ENCODE assay signal across 22 mouse cellular contexts in genomic region chr4:132860880-132861279, GRCm38 (mm10).
"Had no signal": no experiment of that assay in that cellular context is flagged by ENCODE, and none has a peak within 500 bp of the region (broad histone marks: within the 10 kb centered on the region; RNA-seq: fewer than 3 reads in every experiment).

No protein-coding gene starts in this region.

- H3K27me3 ChIP-seq: heart, embryonic 12.5 days; hindbrain, embryonic 13.5 days; hindbrain, embryonic 15.5 days; kidney, embryonic 15.5 days; limb, embryonic 13.5 days; limb, embryonic 15.5 days had no signal

- H3K4me3 ChIP-seq: gastrocnemius, adult 2 months; heart, embryonic 10.5 days; heart, embryonic 12.5 days; hindbrain, embryonic 13.5 days; hindbrain, embryonic 15.5 days; kidney, embryonic 15.5 days; left cerebral cortex, adult 2 months; limb, embryonic 13.5 days; limb, embryonic 15.5 days had no signal

- ATAC-seq: hindbrain, postnatal 0 days; intestine, embryonic 16.5 days had no signal

- H3K4me1 ChIP-seq: heart, embryonic 10.5 days; heart, embryonic 12.5 days; hindbrain, embryonic 13.5 days; hindbrain, embryonic 15.5 days; kidney, embryonic 15.5 days; limb, embryonic 13.5 days; limb, embryonic 15.5 days had no signal

- H3K9ac ChIP-seq: heart, embryonic 12.5 days; hindbrain, embryonic 13.5 days; hindbrain, embryonic 15.5 days; kidney, embryonic 15.5 days; limb, embryonic 13.5 days; limb, embryonic 15.5 days had no signal

- DNase-seq: gastrocnemius, adult 2 months; gastrocnemius, postnatal 10 days; gastrocnemius, postnatal 25 days; heart, adult 18-20 months; heart, postnatal 10 days; kidney, adult 11 months; kidney, adult 2 months; kidney, adult 9 months; kidney, postnatal 14 days; kidney, postnatal 36 days; left cerebral cortex, postnatal 4 days had no signal

- H3K27ac ChIP-seq: gastrocnemius, adult 2 months; heart, embryonic 10.5 days; hindbrain, embryonic 13.5 days; hindbrain, embryonic 15.5 days; hindbrain, postnatal 0 days; kidney, embryonic 15.5 days; kidney, postnatal 0 days; left cerebral cortex, adult 2 months; limb, embryonic 13.5 days; limb, embryonic 15.5 days had no signal

- H3K9me3 ChIP-seq: heart, embryonic 10.5 days; heart, embryonic 12.5 days; hindbrain, embryonic 13.5 days; hindbrain, embryonic 15.5 days; kidney, embryonic 15.5 days; limb, embryonic 13.5 days; limb, embryonic 15.5 days had no signal

- H3K4me2 ChIP-seq: heart, embryonic 12.5 days; hindbrain, embryonic 13.5 days; hindbrain, embryonic 15.5 days; kidney, embryonic 15.5 days; limb, embryonic 13.5 days; limb, embryonic 15.5 days had no signal
